Mouse (Mus musculus) myocyte (in vitro differentiated cells): ENCODE data around the gene Extl2.

ENCODE experiments used
- CEBPB ChIP-seq: IDR thresholded peaks from 2 replicates; pipeline ENCODE4 v1.6.1; 2011; ENCODE audit warnings: mild to moderate bottlenecking, moderate library complexity; ENCODE audit not compliant: poor library complexity, insufficient read depth, severe bottlenecking
- E2F4 ChIP-seq: IDR thresholded peaks from one replicate; pipeline ENCODE4 v1.6.1; 2011; ENCODE audit warnings: mild to moderate bottlenecking, control low read depth, moderate library complexity; ENCODE audit not compliant: insufficient read depth
- MAX ChIP-seq: IDR thresholded peaks from one replicate; pipeline ENCODE4 v1.6.1; 2011; ENCODE audit warnings: low read depth, mild to moderate bottlenecking, control low read depth
- MYOG ChIP-seq, 3 experiments: IDR thresholded peaks; one replicate each; pipeline ENCODE4 v1.6.1; 2011; ENCODE audit warnings: control low read depth in 2 of 3, low read depth in 2 of 3, mild to moderate bottlenecking in 2 of 3; ENCODE audit not compliant: insufficient read length in 2 of 3, control insufficient read depth in 1 of 3, insufficient read depth in 1 of 3
- POLR2A ChIP-seq: IDR thresholded peaks from one replicate; pipeline ENCODE4 v1.6.1; 2011; ENCODE audit warnings: low read depth, mild to moderate bottlenecking, control low read depth, moderate library complexity; ENCODE audit not compliant: insufficient read length
- POLR2AphosphoS2 ChIP-seq: IDR thresholded peaks from one replicate; pipeline ENCODE4 v1.6.1; 2011; ENCODE audit warnings: low read depth, control low read depth; ENCODE audit not compliant: insufficient read length
- TCF12 ChIP-seq: IDR thresholded peaks from one replicate; pipeline ENCODE4 v1.6.1; 2011; ENCODE audit warnings: mild to moderate bottlenecking, control low read depth; ENCODE audit not compliant: poor library complexity, insufficient read depth, severe bottlenecking

DNA sequence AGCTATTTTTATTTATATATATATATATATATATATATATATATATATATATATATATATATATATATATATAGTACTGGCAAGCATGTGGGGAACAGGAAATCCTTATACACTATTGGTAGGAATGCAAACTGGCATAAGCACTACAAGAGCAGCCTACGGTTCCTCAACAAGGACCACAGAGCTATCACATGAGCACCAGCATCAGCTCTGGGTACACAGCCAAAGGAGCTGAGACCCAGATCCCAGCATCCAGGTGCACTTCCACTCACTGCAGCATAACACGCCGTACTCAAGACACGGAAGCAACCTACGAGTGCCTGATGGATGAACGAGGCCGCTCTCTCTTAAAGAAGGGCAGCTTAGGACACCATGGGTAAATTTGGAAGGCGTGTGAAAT, 24.0 kb upstream of the Extl2 start:
- TF ChIP-seq POLR2A, result no peak
- no peak for TF ChIP-seq POLR2AphosphoS2
- TF ChIP-seq MAX, result no peak
- no peak for TF ChIP-seq CEBPB
- TF ChIP-seq E2F4, result no peak
- TF ChIP-seq MYOG (IDR thresholded peaks at IDR 0.05; ENCODE audit: control insufficient read depth in 1 of 3, insufficient read depth in 1 of 3, insufficient read length in 2 of 3, low read depth in 2 of 3), result no peak
- no peak for TF ChIP-seq TCF12
